Mouse (Mus musculus): ENCODE results near the gene Tmem201.
"Not testable (repeated sequence)": the region's sequence is repeated elsewhere in the genome, so short reads cannot be mapped to it uniquely, and the experiment has no call there.

Gene Tmem201

GRCm38 (mm10) chr4:149737383-149738324 lies at the start of gene Tmem201:
Gene Tmem201, minus strand, starts transcription at chr4:149738044.
- DNase-seq (ENCODE audit: low read depth, low spot score), result peak; percentile 96

- no peak for DNase-seq (ENCODE audit: low read depth, low spot score)
These were observed 47.1 kb upstream of the Tmem201 start for GRCm38 (mm10) chr4:149784901-149785300.

GRCm38 (mm10) chr4:149784371-149784770 lies 46.5 kb upstream of the Tmem201 start:
- no peak for DNase-seq (ENCODE audit: low read depth, low spot score)

- no peak for DNase-seq (ENCODE audit: low read depth, low spot score)
These were observed 45.1 kb upstream of the Tmem201 start for GRCm38 (mm10) chr4:149782975-149783374.

- peak; percentile 55 for DNase-seq (ENCODE audit: low read depth, low spot score)
These were observed 42.9 kb upstream of the Tmem201 start for GRCm38 (mm10) chr4:149780565-149781356.

- DNase-seq (ENCODE audit: low read depth, low spot score), result no peak
These were observed 42.1 kb upstream of the Tmem201 start for GRCm38 (mm10) chr4:149779966-149780365.

- DNase-seq (ENCODE audit: low read depth, low spot score), result no peak
These were observed 39.3 kb upstream of the Tmem201 start for GRCm38 (mm10) chr4:149777126-149777525.

GRCm38 (mm10) chr4:149775760-149776362 lies 38.0 kb upstream of the Tmem201 start:
- no peak for DNase-seq (ENCODE audit: low read depth, low spot score)

- DNase-seq (ENCODE audit: low read depth, low spot score), result no peak
These were observed 37.5 kb upstream of the Tmem201 start for GRCm38 (mm10) chr4:149775330-149775729.

GRCm38 (mm10) chr4:149774094-149774470 lies 36.2 kb upstream of the Tmem201 start, which contains the start of gene Slc25a33:
Gene Slc25a33, minus strand, starts transcription at chr4:149774277.
- peak; percentile 94 for DNase-seq (ENCODE audit: low read depth, low spot score)

GRCm38 (mm10) chr4:149773408-149774093 lies 35.7 kb upstream of the Tmem201 start:
- DNase-seq (ENCODE audit: low read depth, low spot score), result peak; percentile 42

GRCm38 (mm10) chr4:149772394-149772793 lies 34.5 kb upstream of the Tmem201 start:
- DNase-seq (ENCODE audit: low read depth, low spot score), result no peak

GRCm38 (mm10) chr4:149765201-149765600 lies 27.4 kb upstream of the Tmem201 start:
- DNase-seq (ENCODE audit: low read depth, low spot score), result no peak

GRCm38 (mm10) chr4:149763335-149763734 lies 25.5 kb upstream of the Tmem201 start:
- no peak for DNase-seq (ENCODE audit: low read depth, low spot score)

- DNase-seq (ENCODE audit: low read depth, low spot score), result no peak
These were observed 21.7 kb upstream of the Tmem201 start for GRCm38 (mm10) chr4:149759517-149759916.

- DNase-seq (ENCODE audit: low read depth, low spot score), result no peak
These were observed 20.6 kb upstream of the Tmem201 start for GRCm38 (mm10) chr4:149758423-149758822.

- DNase-seq (ENCODE audit: low read depth, low spot score), result not testable (repeated sequence)
These were observed 18.7 kb upstream of the Tmem201 start for GRCm38 (mm10) chr4:149756546-149756945.

- DNase-seq (ENCODE audit: low read depth, low spot score), result no peak
These were observed 15.0 kb upstream of the Tmem201 start for GRCm38 (mm10) chr4:149752836-149753235.

GRCm38 (mm10) chr4:149752124-149752799 lies 14.4 kb upstream of the Tmem201 start:
- DNase-seq (ENCODE audit: low read depth, low spot score), result peak; percentile 68

- no peak for DNase-seq (ENCODE audit: low read depth, low spot score)
These were observed 12.8 kb upstream of the Tmem201 start for GRCm38 (mm10) chr4:149750671-149751070.

GRCm38 (mm10) chr4:149749663-149750015 lies 11.8 kb upstream of the Tmem201 start:
- DNase-seq (ENCODE audit: low read depth, low spot score), result not testable (repeated sequence)

All from mesoderm, embryonic 11.5 days (tissue).